Mouse (Mus musculus): ENCODE results near the gene C530008M17Rik. TPM values are rescaled to one million over a fixed set of nuclear protein-coding genes. Genes with fewer than 3 reads are reported as not detected.

C530008M17Rik gene
- total and polyA plus RNA-seq, 3 experiments, result 6.3 to 16.4 (median 14.1) TPM

- peak; percentile 29 for DNase-seq
Measured at GRCm38 (mm10) chr5:76702646-76703045, 46.3 kb downstream of the C530008M17Rik start.

- no peak for DNase-seq
Measured at GRCm38 (mm10) chr5:76705307-76706173, 49.2 kb downstream of the C530008M17Rik start.

- no peak for DNase-seq
Measured at GRCm38 (mm10) chr5:76707072-76707471, 50.8 kb downstream of the C530008M17Rik start.

GRCm38 (mm10) chr5:76708004-76708403 lies 51.7 kb downstream of the C530008M17Rik start:
- peak; percentile 77 for DNase-seq

GRCm38 (mm10) chr5:76713743-76714142 lies 57.4 kb downstream of the C530008M17Rik start:
- no peak for DNase-seq

GRCm38 (mm10) chr5:76719954-76720353 lies 63.6 kb downstream of the C530008M17Rik start:
- no peak for DNase-seq

- DNase-seq, result no peak
Measured at GRCm38 (mm10) chr5:76724878-76725277, 68.6 kb downstream of the C530008M17Rik start.

GRCm38 (mm10) chr5:76726518-76727103 lies 70.3 kb downstream of the C530008M17Rik start:
- peak; percentile 83 for DNase-seq

- no peak for DNase-seq
Measured at GRCm38 (mm10) chr5:76733055-76733641, 76.8 kb downstream of the C530008M17Rik start.

GRCm38 (mm10) chr5:76741463-76741862 lies 85.2 kb downstream of the C530008M17Rik start:
- DNase-seq, result peak; percentile 54

- no peak for DNase-seq
Measured at GRCm38 (mm10) chr5:76742076-76742475, 85.8 kb downstream of the C530008M17Rik start.

GRCm38 (mm10) chr5:76744737-76745209 lies 88.5 kb downstream of the C530008M17Rik start:
- no peak for DNase-seq

GRCm38 (mm10) chr5:76747851-76748250 lies 91.5 kb downstream of the C530008M17Rik start:
- no peak for DNase-seq

GRCm38 (mm10) chr5:76752351-76752750 lies 96.0 kb downstream of the C530008M17Rik start:
- DNase-seq, result no peak

GRCm38 (mm10) chr5:76760349-76760748 lies 104.0 kb downstream of the C530008M17Rik start:
- DNase-seq, result no peak

GRCm38 (mm10) chr5:76762030-76762698 lies 105.9 kb downstream of the C530008M17Rik start:
- no peak for DNase-seq

- no peak for DNase-seq
Measured at GRCm38 (mm10) chr5:76763148-76763701, 106.9 kb downstream of the C530008M17Rik start.

GRCm38 (mm10) chr5:76763731-76764130 lies 107.4 kb downstream of the C530008M17Rik start:
- no peak for DNase-seq

GRCm38 (mm10) chr5:76769014-76769413 lies 112.7 kb downstream of the C530008M17Rik start:
- DNase-seq, result no peak

GRCm38 (mm10) chr5:76769572-76769971 lies 113.3 kb downstream of the C530008M17Rik start:
- DNase-seq, result no peak

GRCm38 (mm10) chr5:76771371-76771770 lies 115.1 kb downstream of the C530008M17Rik start:
- DNase-seq, result no peak

GRCm38 (mm10) chr5:76772831-76773230 lies 116.5 kb downstream of the C530008M17Rik start:
- no peak for DNase-seq
